Mouse (Mus musculus) lung, postnatal 14 days (tissue): ENCODE results near the gene Clec1a.

Experiments used
- DNase-seq: peaks from one replicate; pipeline ENCODE4 v3.0.0; 2021

Gene Clec1a

DNA sequence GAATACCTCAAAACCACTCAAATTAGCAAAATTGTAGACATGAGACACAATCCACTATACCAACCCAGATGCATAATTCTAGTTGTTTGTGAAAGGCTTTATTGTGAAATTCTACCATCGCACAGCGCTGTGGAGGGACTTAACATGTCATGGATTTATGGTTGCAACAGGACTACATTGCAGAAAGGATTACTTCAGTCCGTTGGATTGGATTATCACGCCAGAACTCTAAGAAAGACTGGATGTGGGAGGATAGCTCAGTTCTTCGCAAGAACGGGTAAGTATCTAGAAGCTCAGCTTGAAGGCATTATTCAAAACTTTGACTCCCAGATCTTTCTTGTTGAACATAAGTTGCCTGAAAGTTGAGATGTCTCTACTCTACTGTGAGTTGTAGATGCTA is 48.4 kb downstream of the Clec1a start:
- DNase-seq, result no peak

DNA sequence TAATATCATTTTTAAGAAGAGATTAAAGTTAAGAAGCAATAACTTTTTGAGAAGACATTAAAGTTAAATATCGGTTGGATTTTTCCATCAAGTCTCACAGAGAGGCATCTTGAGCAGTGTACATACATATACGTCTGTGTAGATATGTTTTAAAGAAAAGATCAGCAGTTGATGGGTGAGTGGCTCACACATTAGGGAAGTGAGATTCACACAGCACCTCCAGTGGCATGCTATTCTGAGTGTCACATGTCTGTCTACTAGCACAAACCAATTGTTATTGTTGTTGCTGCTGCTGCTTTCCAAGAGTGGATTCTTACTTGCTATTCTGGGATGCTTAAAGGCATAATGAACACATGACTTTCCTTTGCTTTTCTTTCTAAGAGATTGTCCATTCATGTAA is 49.4 kb downstream of the Clec1a start:
- DNase-seq, result no peak

DNA sequence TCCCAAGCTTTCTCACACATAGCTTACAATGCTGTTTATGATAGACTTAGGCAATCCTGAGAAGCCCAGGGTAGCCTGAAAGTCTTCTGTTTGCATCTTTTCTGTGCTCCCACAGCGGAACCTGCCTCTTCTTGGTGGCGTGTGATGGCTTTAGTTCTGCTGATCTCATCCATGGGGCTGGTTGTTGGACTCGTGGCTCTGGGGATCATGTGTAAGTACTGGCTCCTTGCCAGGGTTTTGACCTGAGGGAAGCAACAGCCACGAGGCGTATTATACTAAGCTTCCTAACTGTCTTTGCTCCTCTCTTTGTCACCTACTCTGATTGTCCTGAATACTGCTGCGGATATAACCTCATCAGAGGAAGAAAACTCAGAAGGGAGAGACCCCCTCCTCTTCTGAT is 51.9 kb downstream of the Clec1a start:
- DNase-seq, result peak; percentile 21

DNA sequence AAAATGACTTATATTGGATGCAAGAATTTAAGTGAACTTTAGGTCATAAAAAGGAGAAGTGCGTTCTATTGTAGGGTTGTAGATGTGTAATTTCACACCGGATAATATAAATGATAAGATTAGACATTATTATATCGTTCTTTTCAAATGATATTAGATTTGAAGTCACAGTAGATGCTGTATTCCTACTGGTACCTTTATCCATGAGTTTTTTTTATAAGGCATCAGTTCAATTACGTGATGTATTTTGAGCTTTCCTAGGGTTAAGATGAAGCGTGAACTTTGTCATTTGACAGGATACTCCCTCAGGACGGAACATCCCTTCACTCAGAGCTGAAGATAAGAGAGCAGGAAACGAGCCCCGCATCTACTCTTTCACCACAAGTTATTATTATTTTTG is 54.8 kb downstream of the Clec1a start, which contains the start of gene Clec1b:
Clec1b (plus strand) TSS at position 301 of the 400 bp plus-strand sequence.
- DNase-seq, result no peak

DNA sequence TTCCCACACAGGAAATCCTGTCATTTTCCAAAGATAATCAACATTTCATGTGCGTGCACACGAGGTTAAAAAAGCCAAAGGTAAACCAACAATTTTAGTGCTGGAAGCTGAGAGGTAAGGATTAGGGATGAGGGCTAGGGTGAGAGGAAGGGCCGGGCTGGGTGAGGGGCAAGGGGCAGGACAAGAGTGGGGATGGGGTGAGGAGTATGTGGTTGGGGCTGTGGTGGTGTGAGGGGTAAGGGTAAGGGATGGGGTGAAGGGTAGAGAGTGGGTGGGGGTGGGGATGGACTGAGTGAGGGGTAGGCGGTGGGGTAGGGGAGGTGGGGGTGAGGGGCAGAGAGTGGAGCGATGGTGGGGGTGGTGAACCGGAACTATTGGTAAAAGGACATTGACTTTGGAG is 58.1 kb downstream of the Clec1a start:
- DNase-seq, result no peak

DNA sequence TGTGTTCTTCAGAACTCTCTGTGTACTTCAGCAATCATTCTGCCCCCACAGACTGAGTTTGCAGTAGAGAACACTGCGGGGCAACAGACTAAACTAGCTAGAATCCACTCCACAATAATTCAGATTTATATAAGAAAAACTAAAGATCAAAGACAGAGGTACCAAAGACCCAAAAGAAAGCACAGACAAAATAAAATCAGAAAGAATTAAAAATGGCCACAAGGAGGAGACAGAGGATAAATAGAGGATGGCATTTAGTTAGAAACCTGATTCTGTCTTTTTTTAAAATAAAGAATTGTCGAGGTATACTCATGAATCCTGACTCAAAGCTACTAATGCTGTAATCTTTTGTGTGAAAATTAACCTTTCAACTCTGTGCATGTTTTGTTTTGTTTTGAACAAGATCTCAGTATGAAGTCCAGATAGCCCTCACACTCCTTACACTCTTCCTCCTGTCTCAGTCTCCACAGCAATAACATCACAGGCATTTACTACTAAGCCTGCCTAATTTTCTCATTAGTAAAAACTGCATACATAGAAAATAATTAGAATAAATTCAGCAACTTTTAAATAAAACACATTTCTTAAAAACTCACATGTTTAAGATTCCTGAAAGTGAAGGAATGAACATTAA is 58.6 kb downstream of the Clec1a start:
- no peak for DNase-seq

DNA sequence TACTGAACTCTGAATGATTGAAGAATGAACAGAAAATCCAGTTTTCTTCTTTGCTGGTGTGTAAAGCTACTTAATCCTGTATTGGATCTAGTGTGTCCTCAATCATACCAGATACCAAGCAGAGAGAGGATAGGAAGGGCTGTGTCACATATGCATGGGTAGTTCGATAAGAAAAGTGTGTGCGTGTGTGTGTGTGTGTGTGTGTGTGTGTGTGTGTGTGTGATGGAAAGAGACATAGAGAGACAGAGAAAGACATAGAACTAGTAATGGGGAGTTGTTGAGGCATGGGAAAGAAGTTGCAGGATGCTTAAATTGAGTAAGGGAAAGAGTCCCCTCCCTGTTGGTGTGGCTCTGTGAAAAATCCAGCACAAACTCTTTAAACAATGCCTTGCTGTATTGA is 66.0 kb downstream of the Clec1a start, which contains the start of gene Clec12b:
Clec12b (minus strand) TSS at position 101 of the 400 bp plus-strand sequence.
- no peak for DNase-seq

DNA sequence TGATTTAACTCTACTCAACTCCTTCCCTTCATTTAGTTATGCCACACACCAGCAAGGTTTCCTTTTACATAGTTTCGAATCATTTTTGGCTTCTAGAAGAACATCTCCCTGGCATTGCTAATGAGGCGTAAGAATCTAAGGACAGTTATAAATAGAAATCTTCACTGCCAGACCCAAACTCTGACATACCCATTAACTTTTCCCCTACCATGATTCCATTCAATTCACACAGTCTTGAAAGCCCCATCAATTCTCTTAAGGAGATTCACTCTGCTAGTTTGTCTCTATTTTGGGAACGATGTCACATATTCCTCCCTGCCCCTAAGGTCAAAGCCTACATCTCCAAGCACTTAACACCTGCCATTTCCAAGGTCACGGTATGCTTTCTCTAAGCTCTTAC is 66.8 kb downstream of the Clec1a start:
- DNase-seq, result no peak

DNA sequence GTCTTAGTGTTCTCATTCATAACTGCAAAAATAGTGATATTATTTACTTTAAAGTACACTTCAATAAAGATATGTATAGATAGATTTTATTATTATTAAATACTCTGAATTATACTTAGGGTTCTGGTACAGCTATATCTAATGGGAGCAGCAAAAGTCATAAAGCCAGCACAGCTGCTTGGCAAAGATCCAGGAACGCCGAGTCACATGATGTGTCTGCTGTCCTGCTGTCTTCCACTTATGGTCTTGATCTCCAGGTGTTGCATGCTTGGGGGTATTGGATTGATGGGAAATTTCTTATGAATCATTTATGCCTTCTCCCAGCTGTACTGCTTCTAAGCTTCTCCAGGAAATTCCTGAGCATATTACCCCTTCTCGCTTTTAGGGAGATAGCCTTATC is 68.3 kb downstream of the Clec1a start:
- DNase-seq, result no peak

DNA sequence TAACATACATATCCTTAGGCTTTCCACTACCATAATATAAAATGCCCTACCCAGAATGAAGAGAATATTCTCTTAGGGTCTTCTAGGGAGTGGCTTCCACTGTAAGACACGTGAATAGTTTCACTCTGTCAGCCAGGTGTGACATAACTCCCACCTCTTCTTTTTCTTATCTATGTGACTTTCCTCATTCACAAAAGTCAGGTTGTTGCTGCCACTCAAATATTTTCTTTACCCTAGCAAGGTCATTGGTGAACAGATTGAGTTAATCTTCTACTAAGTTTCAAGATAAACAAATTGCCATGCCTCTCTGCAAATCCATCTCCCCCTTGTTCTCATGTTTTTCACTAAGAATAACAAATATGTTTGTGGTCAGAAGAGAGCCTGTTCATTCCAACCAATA is 70.1 kb downstream of the Clec1a start:
- DNase-seq, result no peak

DNA sequence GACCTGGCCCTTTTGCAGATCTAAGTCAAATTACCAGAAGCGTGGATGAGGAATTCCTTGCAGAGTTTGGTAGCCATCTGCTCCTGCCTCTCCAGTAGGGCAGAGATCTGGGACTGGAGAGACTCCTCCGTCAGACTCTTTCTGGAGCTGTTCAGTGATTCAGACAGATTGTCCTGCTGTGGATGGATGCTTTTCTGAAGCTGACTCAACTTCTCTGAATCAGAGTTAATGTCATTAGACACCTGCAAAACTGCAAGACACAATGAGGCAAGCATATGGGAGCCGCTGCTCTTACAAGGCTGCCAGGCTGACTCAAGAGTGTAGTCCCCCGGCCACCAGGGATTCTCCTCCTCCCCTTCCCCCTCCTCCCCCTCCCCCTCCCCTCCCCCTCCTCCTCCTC is 71.3 kb downstream of the Clec1a start:
- DNase-seq, result no peak

DNA sequence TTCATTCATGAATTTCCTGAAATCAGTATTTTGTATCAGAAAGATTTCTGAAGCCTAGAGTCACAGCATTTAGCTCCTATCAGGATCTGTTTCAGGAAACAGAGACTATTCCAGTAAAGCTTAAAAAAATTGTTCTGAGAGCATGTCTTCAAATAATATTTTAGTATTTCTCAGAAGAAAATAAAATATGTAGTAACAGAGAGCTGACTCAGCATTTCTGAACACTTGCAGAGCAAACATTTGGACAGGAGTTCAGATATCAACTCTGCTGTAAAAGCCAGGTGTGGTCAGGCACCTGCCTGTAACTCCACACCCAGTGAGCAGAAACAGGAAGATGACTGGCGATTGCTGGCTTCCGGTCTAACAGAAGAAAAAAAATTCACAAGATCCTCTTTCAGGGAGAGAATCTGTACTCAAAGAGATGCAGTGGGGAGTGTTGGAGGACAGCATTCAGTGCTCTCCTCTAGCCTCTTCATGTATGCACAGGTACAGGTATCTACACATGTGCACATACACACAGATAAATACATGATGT is 76.8 kb downstream of the Clec1a start:
- DNase-seq, result no peak
